Mouse (Mus musculus): ENCODE results near the gene Mlh3.

Mlh3 gene

GRCm38 (mm10) chr12:85280845-85281651 lies 10.6 kb upstream of the Mlh3 start:
- no peak for DNase-seq

- DNase-seq: peak; percentile 99
Observed at GRCm38 (mm10) chr12:85280105-85280844, 9.9 kb upstream of the Mlh3 start.

GRCm38 (mm10) chr12:85279396-85280080 lies 9.1 kb upstream of the Mlh3 start:
- no peak for DNase-seq

GRCm38 (mm10) chr12:85278919-85279318 lies 8.5 kb upstream of the Mlh3 start:
- no peak for DNase-seq

GRCm38 (mm10) chr12:85276273-85276672 lies 5.9 kb upstream of the Mlh3 start:
- DNase-seq: no peak

- DNase-seq: no peak
Observed at GRCm38 (mm10) chr12:85273508-85273907, 3.1 kb upstream of the Mlh3 start.

GRCm38 (mm10) chr12:85271843-85272206 lies 1.4 kb upstream of the Mlh3 start:
- no peak for DNase-seq

GRCm38 (mm10) chr12:85271132-85271842 lies 888 bp upstream of the Mlh3 start:
- no peak for DNase-seq

- DNase-seq: no peak
Observed at GRCm38 (mm10) chr12:85269821-85270220, 578 bp downstream of the Mlh3 start.

- no peak for DNase-seq
Observed at GRCm38 (mm10) chr12:85266248-85266647, 4.2 kb downstream of the Mlh3 start.

- DNase-seq: no peak
Observed at GRCm38 (mm10) chr12:85264940-85265339, 5.5 kb downstream of the Mlh3 start.

- DNase-seq: no peak
Observed at GRCm38 (mm10) chr12:85264531-85264930, 5.9 kb downstream of the Mlh3 start.

- DNase-seq: no peak
Observed at GRCm38 (mm10) chr12:85263190-85263589, 7.2 kb downstream of the Mlh3 start.

- DNase-seq: no peak
Observed at GRCm38 (mm10) chr12:85262489-85262888, 7.9 kb downstream of the Mlh3 start.

GRCm38 (mm10) chr12:85257008-85257639 lies 13.3 kb downstream of the Mlh3 start:
- DNase-seq: peak; percentile 37

- DNase-seq: no peak
Observed at GRCm38 (mm10) chr12:85256074-85256751, 14.2 kb downstream of the Mlh3 start.

- DNase-seq: no peak
Observed at GRCm38 (mm10) chr12:85252083-85252482, 18.3 kb downstream of the Mlh3 start.

GRCm38 (mm10) chr12:85237553-85237952 lies 32.8 kb downstream of the Mlh3 start:
- DNase-seq: no peak

GRCm38 (mm10) chr12:85233376-85234358 lies 36.7 kb downstream of the Mlh3 start:
- no peak for DNase-seq

GRCm38 (mm10) chr12:85227876-85228599 lies 42.4 kb downstream of the Mlh3 start:
- DNase-seq: peak; percentile 12
